Mouse (Mus musculus) hindlimb bud, embryonic 11.5 days (tissue): ENCODE measurements around the gene Bicdl2.
A peak's percentile ranks its signal among the peaks of the same experiment; 100 is the strongest.

Experiments
- DNase-seq: peaks from one replicate; pipeline ENCODE4 v3.0.0-alpha.2; 2012; ENCODE audit warnings: low read depth, low spot score; ENCODE audit errors: extremely low spot score

Gene Bicdl2

DNA sequence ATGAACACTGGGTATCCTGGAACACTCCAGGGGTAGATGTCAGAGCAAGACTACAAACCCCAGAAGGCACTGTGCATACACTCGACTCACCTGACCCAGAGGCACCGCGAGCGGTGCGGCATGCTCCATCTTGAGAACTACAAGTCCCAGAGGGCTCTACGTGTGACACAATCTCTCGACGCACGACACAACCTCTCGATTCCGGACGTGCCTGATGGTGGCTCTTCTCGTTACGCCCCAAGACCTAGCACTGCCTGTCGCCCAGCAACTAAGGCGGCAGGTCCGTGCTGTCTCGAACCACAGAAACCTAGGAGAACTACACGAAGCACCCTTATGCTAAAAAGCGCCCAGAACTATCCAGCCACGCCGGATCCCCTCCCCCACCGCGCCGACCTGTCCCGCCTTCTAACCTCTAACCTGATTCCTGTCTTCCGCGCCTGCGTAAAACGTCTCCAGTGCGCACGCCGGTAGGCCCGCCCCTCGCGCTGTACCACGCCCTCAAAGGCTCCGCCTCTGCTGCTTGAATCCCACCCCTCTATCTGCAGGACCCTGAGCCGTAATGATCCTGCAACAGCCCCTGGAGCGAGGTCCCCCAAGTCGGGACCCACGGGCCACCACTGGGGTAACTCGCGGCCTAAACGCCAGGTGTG, 13.2 kb downstream of the Bicdl2 start, which contains the start of the genes Hcfc1r1 and Thoc6:
TSS of gene Hcfc1r1 (plus strand) at position 173 of the 650 bp plus-strand sequence.
TSS of gene Thoc6 (minus strand) at position 459 of the 650 bp plus-strand sequence.
- peak; percentile 93 for DNase-seq

DNA sequence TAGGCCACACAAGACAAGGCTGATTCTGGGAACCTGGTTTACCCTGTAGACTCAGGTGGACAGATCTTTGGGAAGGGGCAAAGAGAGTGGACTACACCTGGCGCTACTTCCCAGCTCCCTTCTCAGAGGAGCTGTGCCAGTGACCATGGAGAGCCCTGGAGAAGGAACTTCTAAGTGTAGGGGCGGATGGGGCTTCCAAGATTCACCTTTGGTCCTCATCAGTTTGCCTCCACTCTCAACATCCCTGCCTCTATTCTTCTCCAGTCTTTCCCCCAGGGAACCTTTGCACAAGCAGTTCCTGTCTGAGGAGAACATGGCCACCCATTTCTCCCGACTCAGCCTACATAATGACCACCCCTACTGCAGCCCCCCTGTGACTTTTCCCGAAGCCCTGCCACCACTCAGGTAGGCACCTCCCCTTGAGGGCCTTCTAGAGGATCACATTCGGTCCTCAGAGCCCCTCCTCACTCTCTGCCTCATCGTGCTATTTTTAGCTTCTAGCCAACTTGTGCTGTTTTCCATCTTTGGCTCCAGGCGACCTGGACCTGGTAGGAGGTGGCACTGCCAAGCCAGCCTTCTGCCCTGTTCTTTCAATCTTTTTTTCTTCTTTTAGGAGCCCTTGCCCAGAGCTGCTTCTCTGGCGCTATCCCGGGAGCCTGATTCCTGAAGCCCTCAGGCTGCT, 14.1 kb downstream of the Bicdl2 start:
- DNase-seq: no peak

GRCm38 (mm10) chr17:23675127-23675526, 14.8 kb downstream of the Bicdl2 start:
- DNase-seq: no peak

DNA sequence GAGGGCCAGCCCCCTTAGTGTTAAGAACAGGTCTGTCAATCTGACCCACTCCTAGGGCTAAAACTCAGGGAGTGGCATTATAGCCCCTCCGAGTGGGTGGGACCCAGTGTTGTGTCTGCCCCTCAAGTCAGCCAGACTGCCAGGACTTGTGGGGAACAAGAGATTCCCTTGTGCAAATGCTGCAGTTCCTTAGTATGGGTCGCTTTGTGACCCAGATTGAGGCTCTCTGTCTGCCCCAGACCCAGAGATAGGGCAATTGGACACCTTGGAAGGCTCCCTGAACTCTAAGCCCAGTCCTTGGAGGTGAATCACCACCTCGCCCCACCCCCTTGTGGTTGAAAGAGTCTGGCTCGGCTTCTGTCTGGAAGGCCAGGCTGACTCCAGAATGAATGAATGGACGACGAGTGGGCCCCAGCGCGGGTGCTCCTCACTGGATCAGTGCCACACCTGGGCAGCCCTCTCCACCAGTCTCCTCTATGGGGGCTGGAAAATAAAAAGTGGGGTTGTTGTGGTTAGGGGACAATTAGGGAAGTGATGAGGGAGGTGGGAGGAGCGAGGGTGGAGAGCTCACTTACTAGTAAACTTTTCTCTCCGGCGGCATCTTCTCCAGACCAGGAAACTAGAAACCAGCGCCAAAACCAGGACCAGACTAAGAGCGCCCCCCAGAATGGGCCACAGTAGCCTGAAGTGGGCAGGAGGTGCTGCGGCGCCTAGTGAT, 15.4 kb downstream of the Bicdl2 start:
- no peak for DNase-seq

- DNase-seq: no peak
Measured at GRCm38 (mm10) chr17:23676473-23677031, 16.2 kb downstream of the Bicdl2 start.

GRCm38 (mm10) chr17:23677236-23677679, 17.0 kb downstream of the Bicdl2 start, which contains the start of gene Tnfrsf12a:
TSS of gene Tnfrsf12a (minus strand) at chr17:23677468.
- no peak for DNase-seq

GRCm38 (mm10) chr17:23679127-23679835, 19.0 kb downstream of the Bicdl2 start, which contains the start of gene Cldn6:
TSS of gene Cldn6 (plus strand) at chr17:23679249.
- no peak for DNase-seq

DNA sequence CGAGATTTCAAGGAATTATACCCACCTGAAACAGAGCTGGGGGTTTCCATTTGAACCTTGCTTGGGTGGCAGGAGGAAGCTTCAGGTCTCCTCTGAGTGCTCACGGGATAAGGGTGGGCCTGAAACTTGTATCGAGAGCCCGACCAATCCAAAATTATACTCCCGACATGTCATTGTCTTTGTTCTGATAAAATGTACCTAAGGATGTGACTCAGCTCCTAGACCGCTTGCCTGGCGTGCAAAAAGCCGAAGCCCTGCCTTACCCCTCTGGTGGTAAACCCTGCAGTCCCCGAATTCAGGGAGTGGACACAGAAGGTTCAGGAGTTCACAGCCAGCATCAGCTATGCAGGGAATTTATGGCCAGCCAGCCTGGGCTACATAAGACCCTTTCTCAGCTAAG, 20.0 kb downstream of the Bicdl2 start:
- no peak for DNase-seq

DNA sequence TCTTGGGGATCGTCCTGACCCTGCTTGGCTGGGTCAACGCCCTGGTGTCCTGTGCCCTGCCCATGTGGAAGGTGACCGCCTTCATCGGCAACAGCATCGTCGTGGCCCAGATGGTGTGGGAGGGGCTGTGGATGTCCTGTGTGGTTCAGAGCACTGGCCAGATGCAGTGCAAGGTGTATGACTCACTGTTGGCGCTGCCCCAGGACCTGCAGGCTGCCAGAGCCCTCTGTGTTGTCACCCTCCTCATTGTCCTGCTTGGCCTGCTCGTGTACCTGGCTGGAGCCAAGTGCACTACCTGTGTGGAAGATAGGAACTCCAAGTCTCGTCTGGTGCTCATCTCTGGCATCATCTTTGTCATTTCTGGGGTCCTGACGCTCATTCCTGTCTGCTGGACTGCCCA, 20.8 kb downstream of the Bicdl2 start:
- no peak for DNase-seq

- no peak for DNase-seq
Measured at GRCm38 (mm10) chr17:23682092-23682491, 21.8 kb downstream of the Bicdl2 start.

- no peak for DNase-seq
Measured at GRCm38 (mm10) chr17:23682530-23682929, 22.2 kb downstream of the Bicdl2 start.

GRCm38 (mm10) chr17:23683226-23683625, 22.9 kb downstream of the Bicdl2 start:
- no peak for DNase-seq

GRCm38 (mm10) chr17:23683856-23684672, 23.8 kb downstream of the Bicdl2 start, which contains the start of gene Cldn9:
TSS of gene Cldn9 (minus strand) at chr17:23684026.
- DNase-seq: no peak

DNA sequence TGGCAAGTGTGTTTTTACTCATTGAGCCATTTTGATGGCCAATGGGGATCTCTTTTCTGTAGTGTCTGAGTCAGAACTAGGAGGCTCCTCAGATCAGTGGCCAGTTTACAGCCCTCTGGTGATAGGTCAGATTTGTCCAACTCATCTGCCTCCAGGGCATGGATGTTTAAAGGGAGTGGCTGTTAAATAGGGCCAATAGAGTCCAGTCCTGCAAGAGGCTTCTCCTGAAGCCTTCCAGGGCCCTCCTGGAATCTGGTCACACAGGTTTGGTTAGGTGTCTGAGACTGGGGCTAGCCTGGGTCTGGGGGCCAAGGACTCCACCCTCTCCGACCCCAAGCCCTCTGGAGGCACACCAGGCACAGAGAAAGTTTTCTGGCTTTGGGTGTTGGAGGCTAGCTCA, 34.2 kb downstream of the Bicdl2 start:
- no peak for DNase-seq

DNA sequence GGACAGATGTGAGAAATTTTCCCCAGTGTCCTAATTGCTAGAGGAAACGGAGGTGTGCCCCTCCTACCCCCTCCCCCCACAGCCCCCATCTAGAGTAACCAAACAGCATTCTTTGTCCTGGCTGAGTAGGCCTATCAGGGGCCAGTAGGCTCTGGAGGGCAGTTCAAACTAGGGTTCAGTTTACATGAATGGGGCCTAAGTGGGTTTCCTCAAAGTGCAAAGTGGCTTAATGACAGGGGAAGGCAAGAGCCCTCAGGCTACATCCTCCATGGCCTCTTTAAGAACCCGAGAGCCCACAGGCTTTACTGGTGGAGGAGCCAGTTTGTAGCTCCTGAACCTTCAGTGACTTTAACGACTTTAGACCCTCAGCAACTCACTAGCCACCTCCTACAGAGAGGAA, 35.5 kb downstream of the Bicdl2 start:
- DNase-seq: no peak

DNA sequence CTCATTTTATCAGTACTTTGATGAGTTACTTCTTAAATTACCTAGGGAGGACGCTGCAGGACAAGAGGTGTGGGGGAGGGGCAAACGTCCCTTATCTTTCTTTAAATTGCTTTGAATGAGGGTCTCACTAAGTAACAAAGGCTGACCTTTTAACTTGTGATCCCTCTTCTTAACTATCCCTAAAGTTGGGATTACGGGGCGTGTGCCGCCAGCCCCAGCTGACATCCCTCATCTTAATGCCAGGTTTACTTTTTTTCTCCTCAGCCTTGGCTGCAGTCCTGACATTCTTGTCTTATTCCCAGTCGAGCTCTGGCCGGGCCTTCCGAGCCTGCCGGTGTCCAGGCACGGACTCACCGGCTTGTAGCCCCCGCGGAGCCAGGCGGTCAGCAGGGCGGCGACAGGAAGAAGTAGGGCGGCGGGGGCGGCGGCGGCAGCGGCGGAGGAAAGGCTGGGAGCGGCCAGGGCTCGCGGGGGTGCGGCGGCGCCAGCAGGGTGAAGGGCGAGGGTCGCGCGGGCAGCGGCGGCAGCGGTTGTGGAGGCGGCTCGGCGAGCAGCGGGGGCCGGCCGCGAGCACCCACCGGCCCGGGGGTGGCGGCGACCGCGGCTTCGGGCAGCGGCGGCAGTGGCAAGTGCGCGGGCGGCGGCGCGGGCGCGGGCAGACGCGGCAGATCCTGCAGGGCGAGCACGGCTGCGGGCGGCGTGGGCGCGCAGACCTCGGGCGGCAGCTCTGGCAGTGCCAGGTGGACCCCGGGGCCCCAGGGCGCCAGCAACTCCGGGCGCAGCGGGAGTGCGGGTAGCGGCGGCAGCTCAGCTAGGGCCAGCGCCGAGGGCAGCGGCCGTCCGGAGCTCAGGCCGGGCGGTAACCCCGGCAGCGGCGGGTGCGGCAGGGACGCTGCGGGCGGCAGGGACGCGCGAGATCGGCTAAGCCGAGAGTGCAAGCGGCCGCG, 39.1 kb downstream of the Bicdl2 start:
- no peak for DNase-seq

DNA sequence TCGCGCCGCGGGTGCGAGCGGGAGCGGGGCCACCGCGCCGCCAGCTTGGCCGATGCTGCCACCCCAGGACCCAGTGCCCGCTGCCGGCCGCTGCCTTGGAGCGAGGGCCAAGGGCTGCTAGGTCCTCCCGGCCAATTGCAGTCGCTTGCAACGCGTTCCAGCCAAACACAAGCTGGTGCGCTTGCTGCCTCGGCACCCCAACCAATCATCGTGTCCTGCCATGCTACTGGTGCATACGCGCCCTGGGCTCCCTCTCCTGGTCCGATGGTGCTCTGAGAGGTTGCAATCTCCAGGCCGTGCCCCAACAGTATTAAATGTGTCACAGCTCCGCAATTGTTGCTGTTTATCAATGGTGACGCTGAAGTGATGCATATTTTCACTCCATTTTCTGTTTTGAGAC, 39.8 kb downstream of the Bicdl2 start:
- no peak for DNase-seq

GRCm38 (mm10) chr17:23703301-23703700, 43.0 kb downstream of the Bicdl2 start:
- DNase-seq: no peak

GRCm38 (mm10) chr17:23704741-23705140, 44.4 kb downstream of the Bicdl2 start:
- DNase-seq: no peak
